In genomic region chr12:69192637-69193036, GRCm38 (mm10) we compare ENCODE assay signal across 27 mouse cellular contexts. TPM values are rescaled to one million over a fixed set of nuclear protein-coding genes. Genes with fewer than 3 reads are reported as not detected.
"Had no signal": no experiment of that assay in that cellular context is flagged by ENCODE, and none has a peak within 500 bp of the region (broad histone marks: within the 10 kb centered on the region; RNA-seq: fewer than 3 reads in every experiment).

No protein-coding gene starts in this region.

- H3K27me3 ChIP-seq: embryonic facial prominence, embryonic 12.5 days; embryonic facial prominence, embryonic 13.5 days; embryonic facial prominence, embryonic 15.5 days; forebrain, embryonic 12.5 days; forebrain, embryonic 13.5 days; forebrain, embryonic 15.5 days had no signal

- H3K27ac ChIP-seq: embryonic facial prominence, embryonic 10.5 days; embryonic facial prominence, embryonic 12.5 days; embryonic facial prominence, embryonic 13.5 days; embryonic facial prominence, embryonic 15.5 days; forebrain, embryonic 10.5 days; forebrain, embryonic 12.5 days; forebrain, embryonic 13.5 days; forebrain, embryonic 15.5 days; gastrocnemius, adult 2 months; heart, adult 2 months had no signal

- H3K4me3 ChIP-seq: embryonic facial prominence, embryonic 10.5 days; embryonic facial prominence, embryonic 12.5 days; embryonic facial prominence, embryonic 13.5 days; embryonic facial prominence, embryonic 15.5 days; erythroblast, embryonic 14.5 days; forebrain, embryonic 10.5 days; forebrain, embryonic 12.5 days; forebrain, embryonic 13.5 days; forebrain, embryonic 15.5 days; gastrocnemius, adult 2 months; heart, adult 2 months had no signal

- H3K9me3 ChIP-seq: embryonic facial prominence, embryonic 12.5 days; embryonic facial prominence, embryonic 13.5 days; embryonic facial prominence, embryonic 15.5 days; forebrain, embryonic 10.5 days; forebrain, embryonic 12.5 days; forebrain, embryonic 13.5 days; forebrain, embryonic 15.5 days had no signal

- DNase-seq: cerebellum, adult 2 months; cerebellum, adult 8-10 months; cerebellum, adult 9-10 months; cerebellum, adult 9-11 months; cerebellum, postnatal 10 days; cerebellum, postnatal 14 days; cerebellum, postnatal 25 days; cerebellum, postnatal 36 days; embryo, embryonic 11 days; forebrain, postnatal 0 days; gastrocnemius, adult 2 months; gastrocnemius, postnatal 10 days; gastrocnemius, postnatal 14 days; gastrocnemius, postnatal 25 days; gastrocnemius, postnatal 36 days; heart, adult 18-20 months; heart, adult 2 months had no signal

RNA-seq across cellular contexts. Expression of gene Gm49383, which starts 4.3 kb away (rescaled TPM):
- polyA plus RNA-seq: erythroblast, embryonic 14.5 days had no signal

RNA-seq across cellular contexts. Expression of gene Gm49384, which starts 11.4 kb away (rescaled TPM):
- polyA plus RNA-seq: erythroblast, embryonic 14.5 days; gonadal fat pad, adult 2 months; heart, adult 2 months had no signal
